Mouse (Mus musculus): ENCODE measurements at regions not wholly inside any gene's neighbourhood (a gene's known extent, or its start where the extent isn't known, plus 50 kb on each side); places are given as distances from the start of the nearest gene placed in this dataset.

GRCm38 (mm10) chr9:61847496-61847895 is 66.8 kb downstream of the Rplp1 start:
- H3K36me3 ChIP-seq (ENCODE audit: control insufficient read depth, insufficient read depth, low read length), result no peaks in the 10 kb centered on the region
- H3K9me3 ChIP-seq (replicated peaks; ENCODE audit: control insufficient read depth, low read length), result no peaks in the 10 kb centered on the region
- H3K4me1 ChIP-seq (ENCODE audit: control insufficient read depth, insufficient read depth, low read length), result no peaks in the 10 kb centered on the region
- no peak overlapping the region for H3K4me2 ChIP-seq (ENCODE audit: low read length)
- H3K9ac ChIP-seq (ENCODE audit: low read length), result no peak overlapping the region
- no peak overlapping the region for H3K4me3 ChIP-seq (ENCODE audit: low read depth, low read length)
- DNase-seq (ENCODE audit: low spot score), result no peak
- H3K27ac ChIP-seq (ENCODE audit: low read depth, low read length), result no peak overlapping the region
- H3K27me3 ChIP-seq (replicated peaks; ENCODE audit: control insufficient read depth, insufficient read depth, low read length), result no peaks in the 10 kb centered on the region
- ATAC-seq, result no peak

- Histone ChIP-seq H3K4me2 (ENCODE audit: low read length) (no peak overlapping the region), H3K36me3 (ENCODE audit: control insufficient read depth, insufficient read depth, low read length) (no peaks in the 10 kb centered on the region), H3K27ac (ENCODE audit: low read depth, low read length) (no peak overlapping the region), H3K9me3 (replicated peaks; ENCODE audit: control insufficient read depth, low read length) (no peaks in the 10 kb centered on the region), H3K4me3 (ENCODE audit: low read depth, low read length) (no peak overlapping the region), H3K9ac (ENCODE audit: low read length) (no peak overlapping the region), H3K4me1 (ENCODE audit: control insufficient read depth, insufficient read depth, low read length) (no peaks in the 10 kb centered on the region), H3K27me3 (replicated peaks; ENCODE audit: control insufficient read depth, insufficient read depth, low read length) (no peaks in the 10 kb centered on the region)
- ATAC-seq (no peak), DNase-seq (ENCODE audit: low spot score) (no peak)
- WGBS, result 89% methylated on average over 5 of the region's 5 CpGs
These were observed 69.7 kb downstream of the Rplp1 start for GRCm38 (mm10) chr9:61844645-61845044.

- ATAC-seq (no peak), DNase-seq (ENCODE audit: low spot score) (no peak)
- Histone ChIP-seq H3K27ac (ENCODE audit: low read depth, low read length) (no peak overlapping the region), H3K36me3 (ENCODE audit: control insufficient read depth, insufficient read depth, low read length) (no peaks in the 10 kb centered on the region), H3K4me2 (ENCODE audit: low read length) (no peak overlapping the region), H3K27me3 (replicated peaks; ENCODE audit: control insufficient read depth, insufficient read depth, low read length) (no peaks in the 10 kb centered on the region), H3K9me3 (replicated peaks; ENCODE audit: control insufficient read depth, low read length) (no peaks in the 10 kb centered on the region), H3K4me3 (ENCODE audit: low read depth, low read length) (no peak overlapping the region), H3K4me1 (ENCODE audit: control insufficient read depth, insufficient read depth, low read length) (no peaks in the 10 kb centered on the region), H3K9ac (ENCODE audit: low read length) (no peak overlapping the region)
- WGBS, result 70% methylated on average over 8 of the region's 8 CpGs
These were observed 70.2 kb downstream of the Rplp1 start for GRCm38 (mm10) chr9:61844141-61844540.

GRCm38 (mm10) chr9:61843513-61843912 is 70.8 kb downstream of the Rplp1 start:
- no peaks in the 10 kb centered on the region for H3K27me3 ChIP-seq (replicated peaks; ENCODE audit: control insufficient read depth, insufficient read depth, low read length)
- WGBS, result 90% methylated on average over 8 of the region's 8 CpGs
- H3K4me2 ChIP-seq (ENCODE audit: low read length), result no peak overlapping the region
- H3K9me3 ChIP-seq (replicated peaks; ENCODE audit: control insufficient read depth, low read length), result no peaks in the 10 kb centered on the region
- DNase-seq (ENCODE audit: low spot score) (no peak), ATAC-seq (no peak)
- H3K4me1 ChIP-seq (ENCODE audit: control insufficient read depth, insufficient read depth, low read length), result no peaks in the 10 kb centered on the region
- no peak overlapping the region for H3K27ac ChIP-seq (ENCODE audit: low read depth, low read length)
- no peak overlapping the region for H3K9ac ChIP-seq (ENCODE audit: low read length)
- H3K36me3 ChIP-seq (ENCODE audit: control insufficient read depth, insufficient read depth, low read length), result no peaks in the 10 kb centered on the region
- no peak overlapping the region for H3K4me3 ChIP-seq (ENCODE audit: low read depth, low read length)

- H3K27me3 ChIP-seq (replicated peaks; ENCODE audit: control insufficient read depth, insufficient read depth, low read length), result no peaks in the 10 kb centered on the region
- no peaks in the 10 kb centered on the region for H3K4me1 ChIP-seq (ENCODE audit: control insufficient read depth, insufficient read depth, low read length)
- no peak overlapping the region for H3K4me2 ChIP-seq (ENCODE audit: low read length)
- no peak for DNase-seq (ENCODE audit: low spot score)
- ATAC-seq, result no peak
- H3K27ac ChIP-seq (ENCODE audit: low read depth, low read length), result no peak overlapping the region
- no peaks in the 10 kb centered on the region for H3K9me3 ChIP-seq (replicated peaks; ENCODE audit: control insufficient read depth, low read length)
- no peak overlapping the region for H3K9ac ChIP-seq (ENCODE audit: low read length)
- no peak overlapping the region for H3K4me3 ChIP-seq (ENCODE audit: low read depth, low read length)
- H3K36me3 ChIP-seq (ENCODE audit: control insufficient read depth, insufficient read depth, low read length), result no peaks in the 10 kb centered on the region
These were observed 72.0 kb downstream of the Rplp1 start for GRCm38 (mm10) chr9:61842384-61842783.

- DNase-seq (ENCODE audit: low spot score), result no peak
- Histone ChIP-seq H3K4me3 (ENCODE audit: low read depth, low read length) (no peak overlapping the region), H3K36me3 (ENCODE audit: control insufficient read depth, insufficient read depth, low read length) (no peaks in the 10 kb centered on the region), H3K9me3 (replicated peaks; ENCODE audit: control insufficient read depth, low read length) (no peaks in the 10 kb centered on the region), H3K4me2 (ENCODE audit: low read length) (no peak overlapping the region), H3K9ac (ENCODE audit: low read length) (no peak overlapping the region), H3K27me3 (replicated peaks; ENCODE audit: control insufficient read depth, insufficient read depth, low read length) (no peaks in the 10 kb centered on the region), H3K27ac (ENCODE audit: low read depth, low read length) (no peak overlapping the region), H3K4me1 (ENCODE audit: control insufficient read depth, insufficient read depth, low read length) (no peaks in the 10 kb centered on the region)
- 94% methylated on average over 8 of the region's 8 CpGs for WGBS
- no peak for ATAC-seq
These were observed 73.1 kb downstream of the Rplp1 start for GRCm38 (mm10) chr9:61841222-61841621.

- no peaks in the 10 kb centered on the region for H3K4me1 ChIP-seq (ENCODE audit: control insufficient read depth, insufficient read depth, low read length)
- no peaks in the 10 kb centered on the region for H3K36me3 ChIP-seq (ENCODE audit: control insufficient read depth, insufficient read depth, low read length)
- no peak for DNase-seq (ENCODE audit: low spot score)
- H3K9ac ChIP-seq (ENCODE audit: low read length), result no peak overlapping the region
- 88% methylated on average over 7 of the region's 7 CpGs for WGBS
- H3K27ac ChIP-seq (ENCODE audit: low read depth, low read length), result no peak overlapping the region
- no peak overlapping the region for H3K4me2 ChIP-seq (ENCODE audit: low read length)
- no peak overlapping the region for H3K4me3 ChIP-seq (ENCODE audit: low read depth, low read length)
- no peak for ATAC-seq
- no peaks in the 10 kb centered on the region for H3K9me3 ChIP-seq (replicated peaks; ENCODE audit: control insufficient read depth, low read length)
- no peaks in the 10 kb centered on the region for H3K27me3 ChIP-seq (replicated peaks; ENCODE audit: control insufficient read depth, insufficient read depth, low read length)
These were observed 74.0 kb downstream of the Rplp1 start for GRCm38 (mm10) chr9:61840353-61840752.

- 81% methylated on average over 9 of the region's 9 CpGs for WGBS
- Histone ChIP-seq H3K27me3 (replicated peaks; ENCODE audit: control insufficient read depth, insufficient read depth, low read length) (no peaks in the 10 kb centered on the region), H3K4me3 (ENCODE audit: low read depth, low read length) (no peak overlapping the region), H3K9me3 (replicated peaks; ENCODE audit: control insufficient read depth, low read length) (no peaks in the 10 kb centered on the region), H3K36me3 (ENCODE audit: control insufficient read depth, insufficient read depth, low read length) (no peaks in the 10 kb centered on the region), H3K4me1 (ENCODE audit: control insufficient read depth, insufficient read depth, low read length) (0 out of 2 replicates have a peak, but pooled peaks cover 3% of the 10 kb centered on the region), H3K9ac (ENCODE audit: low read length) (no peak overlapping the region), H3K27ac (ENCODE audit: low read depth, low read length) (no peak overlapping the region), H3K4me2 (ENCODE audit: low read length) (no peak overlapping the region)
- ATAC-seq (no peak), DNase-seq (ENCODE audit: low spot score) (no peak)
These were observed 81.1 kb downstream of the Rplp1 start for GRCm38 (mm10) chr9:61833226-61833625.

GRCm38 (mm10) chr9:61830236-61830635 is 84.1 kb downstream of the Rplp1 start:
- peak; percentile 83 for DNase-seq (ENCODE audit: low spot score)
- Histone ChIP-seq H3K4me3 (ENCODE audit: low read depth, low read length) (no peak overlapping the region), H3K9ac (ENCODE audit: low read length) (no peak overlapping the region), H3K4me2 (ENCODE audit: low read length) (no peak overlapping the region), H3K36me3 (ENCODE audit: control insufficient read depth, insufficient read depth, low read length) (no peaks in the 10 kb centered on the region), H3K4me1 (ENCODE audit: control insufficient read depth, insufficient read depth, low read length) (0 out of 2 replicates have a peak, but pooled peaks cover 3% of the 10 kb centered on the region), H3K27ac (ENCODE audit: low read depth, low read length) (no peak overlapping the region), H3K9me3 (replicated peaks; ENCODE audit: control insufficient read depth, low read length) (no peaks in the 10 kb centered on the region), H3K27me3 (replicated peaks; ENCODE audit: control insufficient read depth, insufficient read depth, low read length) (no peaks in the 10 kb centered on the region)
- 50% methylated on average over 7 of the region's 7 CpGs for WGBS
- peak; percentile 84 for ATAC-seq

Measured in forebrain, embryonic 14.5 days (tissue).